Mouse (Mus musculus) heart, embryonic 12.5 days (tissue): Measurements from ENCODE around the gene Ssbp3. TPM values are rescaled to one million over a fixed set of nuclear protein-coding genes. Genes with fewer than 3 reads are reported as not detected.

Source experiments
- ATAC-seq: fragments of 200-750 bp; cut with Nextera tagmentation; 2 replicates; pipeline ENCODE4 v1.8.0; 2017; ENCODE audit warnings: moderate TSS enrichment, moderate library complexity; ENCODE audit not compliant: insufficient number of reproducible peaks, low FRiP score
- H3K27ac ChIP-seq: fragments of 300-500 bp; sonication (generic); 2 replicates; pipeline ENCODE4 v1.5.1; 2016; ENCODE audit warnings: mild to moderate bottlenecking, moderate library complexity; ENCODE audit not compliant: poor library complexity, severe bottlenecking
- H3K27me3 ChIP-seq: fragments of 300-500 bp; sonication (generic); replicated peaks from 2 replicates; pipeline ENCODE4 v1.6.1; 2016; ENCODE audit warnings: mild to moderate bottlenecking, moderate library complexity
- H3K36me3 ChIP-seq: fragments of 300-500 bp; sonication (generic); 2 replicates; pipeline ENCODE4 v1.6.1; 2016; ENCODE audit warnings: mild to moderate bottlenecking, moderate library complexity
- H3K4me1 ChIP-seq: fragments of 300-500 bp; sonication (generic); replicated peaks from 2 replicates; pipeline ENCODE4 v1.6.1; 2016; ENCODE audit warnings: mild to moderate bottlenecking
- H3K4me2 ChIP-seq: fragments of 300-500 bp; sonication (generic); 2 replicates; pipeline ENCODE4 v1.6.1; 2016; ENCODE audit warnings: mild to moderate bottlenecking, moderate library complexity
- H3K4me3 ChIP-seq: fragments of 300-500 bp; sonication (generic); 2 replicates; pipeline ENCODE4 v1.5.1; 2016; ENCODE audit warnings: mild to moderate bottlenecking
- H3K9ac ChIP-seq: fragments of 300-500 bp; sonication (generic); 2 replicates; pipeline ENCODE4 v1.6.1; 2016; ENCODE audit warnings: mild to moderate bottlenecking, moderate library complexity
- H3K9me3 ChIP-seq: fragments of 300-500 bp; sonication (generic); replicated peaks from 2 replicates; pipeline ENCODE4 v1.6.1; 2016; ENCODE audit warnings: mild to moderate bottlenecking, moderate library complexity
- WGBS: fragments of 180-500 bp; shearing (Covaris S2); methylation state at CpG from one replicate; pipeline ENCODE4 v1.1.7; 2016; 5-methylcytosine and 5-hydroxymethylcytosine counted together
- polyA plus RNA-seq: library from polyadenylated mRNA; unstranded; fragments of >200 nt; fragmentation: Nextera tagmentation; extraction: Ambion mirVana; gene quantifications from 2 replicates; pipeline ENCODE4 v1.2.1, GENCODE M21; 2016

Ssbp3 gene
- polyA plus RNA-seq, 1 experiment from 2014 or later = 101 TPM

- no peak overlapping the region for H3K9ac ChIP-seq
- WGBS = 80% methylated on average over 6 of the region's 6 CpGs
- H3K4me2 ChIP-seq = no peak overlapping the region
- no peaks in the 10 kb centered on the region for H3K9me3 ChIP-seq
- peaks cover 80% of the 10 kb centered on the region for H3K36me3 ChIP-seq
- no peak overlapping the region for H3K27ac ChIP-seq
- no peaks in the 10 kb centered on the region for H3K4me1 ChIP-seq
- H3K27me3 ChIP-seq = no peaks in the 10 kb centered on the region
- H3K4me3 ChIP-seq = no peak overlapping the region
- no peak for ATAC-seq
These were observed 148.3 kb downstream of the Ssbp3 start for GRCm38 (mm10) chr4:107058781-107059180.

- Histone ChIP-seq H3K9me3 (no peaks in the 10 kb centered on the region), H3K4me1 (peaks cover 9% of the 10 kb centered on the region), H3K4me2 (no peak overlapping the region), H3K27ac (no peak overlapping the region), H3K9ac (no peak overlapping the region), H3K4me3 (no peak overlapping the region), H3K27me3 (no peaks in the 10 kb centered on the region), H3K36me3 (peaks cover 78% of the 10 kb centered on the region)
- no peak for ATAC-seq
- 92% methylated on average over 4 of the region's 4 CpGs for WGBS
These were observed 151.1 kb downstream of the Ssbp3 start for GRCm38 (mm10) chr4:107061560-107061959.

- Histone ChIP-seq H3K27me3 (no peaks in the 10 kb centered on the region), H3K4me1 (peaks cover 13% of the 10 kb centered on the region), H3K9me3 (no peaks in the 10 kb centered on the region), H3K27ac (no peak overlapping the region), H3K4me3 (no peak overlapping the region), H3K36me3 (peaks cover 61% of the 10 kb centered on the region), H3K9ac (no peak overlapping the region), H3K4me2 (no peak overlapping the region)
- ATAC-seq = no peak
- WGBS = 87% methylated on average over 3 of the region's 3 CpGs
These were observed 152.7 kb downstream of the Ssbp3 start for GRCm38 (mm10) chr4:107063214-107063613.

GRCm38 (mm10) chr4:107064394-107065098, 154.0 kb downstream of the Ssbp3 start:
- Histone ChIP-seq H3K27ac (no peak overlapping the region), H3K4me1 (peaks cover 13% of the 10 kb centered on the region), H3K36me3 (peaks cover 49% of the 10 kb centered on the region), H3K4me3 (no peak overlapping the region), H3K9ac (no peak overlapping the region), H3K9me3 (no peaks in the 10 kb centered on the region), H3K4me2 (no peak overlapping the region), H3K27me3 (0 out of 2 replicates have a peak, but pooled peaks cover under 1% of the 10 kb centered on the region)
- 76% methylated on average over 5 of the region's 5 CpGs for WGBS
- no peak for ATAC-seq

GRCm38 (mm10) chr4:107066252-107067124, 156.0 kb downstream of the Ssbp3 start, which contains the start of the genes Mrpl37 and Cyb5rl:
Gene Mrpl37, minus strand, starts transcription at chr4:107066868.
Gene Cyb5rl, plus strand, starts transcription at chr4:107066988.
- no peaks in the 10 kb centered on the region for H3K9me3 ChIP-seq
- peaks cover 31% of the 10 kb centered on the region for H3K36me3 ChIP-seq
- peak within 1 kb of the TSS; percentile 93 for H3K9ac ChIP-seq
- peak within 1 kb of the TSS; percentile 96 for H3K4me2 ChIP-seq
- under 1% methylated on average over 60 of the region's 60 CpGs for WGBS
- H3K4me3 ChIP-seq = peak within 1 kb of the TSS; percentile 92
- H3K27me3 ChIP-seq = peaks cover 10% of the 10 kb centered on the region; the same call in 1 of the 2 replicates
- peaks cover 13% of the 10 kb centered on the region for H3K4me1 ChIP-seq
- H3K27ac ChIP-seq = peak within 1 kb of the TSS; percentile 15; the same call in 1 of the 2 replicates
- peak; percentile 98 for ATAC-seq

- peak; percentile 44; the same call in 1 of the 2 replicates for ATAC-seq
- Histone ChIP-seq H3K9ac (peak overlapping the region; percentile 79), H3K27me3 (peaks cover 10% of the 10 kb centered on the region; the same call in 1 of the 2 replicates), H3K4me3 (peak overlapping the region; percentile 92), H3K4me1 (peaks cover 13% of the 10 kb centered on the region), H3K9me3 (no peaks in the 10 kb centered on the region), H3K4me2 (peak overlapping the region; percentile 96), H3K36me3 (peaks cover 24% of the 10 kb centered on the region), H3K27ac (no peak overlapping the region)
- 3% methylated on average over 33 of the region's 33 CpGs for WGBS
These were observed 156.8 kb downstream of the Ssbp3 start for GRCm38 (mm10) chr4:107067151-107067840.

GRCm38 (mm10) chr4:107072343-107072742, 161.8 kb downstream of the Ssbp3 start:
- WGBS = 82% methylated on average over 9 of the region's 9 CpGs
- Histone ChIP-seq H3K27me3 (peaks cover 10% of the 10 kb centered on the region; the same call in 1 of the 2 replicates), H3K4me3 (no peak overlapping the region), H3K27ac (no peak overlapping the region), H3K4me2 (no peak overlapping the region), H3K36me3 (no peaks in the 10 kb centered on the region), H3K4me1 (peaks cover 10% of the 10 kb centered on the region), H3K9ac (no peak overlapping the region), H3K9me3 (no peaks in the 10 kb centered on the region)
- ATAC-seq = no peak

- H3K4me1 ChIP-seq = peaks cover 11% of the 10 kb centered on the region
- no peaks in the 10 kb centered on the region for H3K9me3 ChIP-seq
- no peak overlapping the region for H3K27ac ChIP-seq
- no peak overlapping the region for H3K9ac ChIP-seq
- 62% methylated on average over 5 of the region's 5 CpGs for WGBS
- H3K4me2 ChIP-seq = no peak overlapping the region
- no peaks in the 10 kb centered on the region for H3K36me3 ChIP-seq
- H3K27me3 ChIP-seq = peaks cover 2% of the 10 kb centered on the region; the same call in 1 of the 2 replicates
- ATAC-seq = no peak
- no peak overlapping the region for H3K4me3 ChIP-seq
These were observed 165.0 kb downstream of the Ssbp3 start for GRCm38 (mm10) chr4:107075456-107075855.

GRCm38 (mm10) chr4:107078894-107079293, 168.4 kb downstream of the Ssbp3 start:
- Histone ChIP-seq H3K4me1 (peaks cover 17% of the 10 kb centered on the region), H3K36me3 (no peaks in the 10 kb centered on the region), H3K9ac (no peak overlapping the region), H3K4me2 (no peak overlapping the region), H3K27me3 (no peaks in the 10 kb centered on the region), H3K9me3 (no peaks in the 10 kb centered on the region), H3K4me3 (no peak overlapping the region), H3K27ac (no peak overlapping the region)
- ATAC-seq = no peak
- WGBS = 85% methylated on average over 4 of the region's 4 CpGs

- H3K27ac ChIP-seq = no peak overlapping the region
- no peaks in the 10 kb centered on the region for H3K36me3 ChIP-seq
- H3K9ac ChIP-seq = no peak overlapping the region
- H3K9me3 ChIP-seq = no peaks in the 10 kb centered on the region
- no peak overlapping the region for H3K4me2 ChIP-seq
- no peak overlapping the region for H3K4me3 ChIP-seq
- H3K27me3 ChIP-seq = no peaks in the 10 kb centered on the region
- H3K4me1 ChIP-seq = peaks cover 21% of the 10 kb centered on the region
- ATAC-seq = no peak
These were observed 169.2 kb downstream of the Ssbp3 start for GRCm38 (mm10) chr4:107079716-107080115.

- no peaks in the 10 kb centered on the region for H3K27me3 ChIP-seq
- no peak overlapping the region for H3K9ac ChIP-seq
- H3K27ac ChIP-seq = no peak overlapping the region
- whole genome bisulfite sequencing = 81% methylated on average over 3 of the region's 3 CpGs
- no peak for ATAC-seq
- H3K4me2 ChIP-seq = no peak overlapping the region
- H3K4me1 ChIP-seq = peaks cover 27% of the 10 kb centered on the region
- no peaks in the 10 kb centered on the region for H3K9me3 ChIP-seq
- no peak overlapping the region for H3K4me3 ChIP-seq
- H3K36me3 ChIP-seq = no peaks in the 10 kb centered on the region
These were observed 171.7 kb downstream of the Ssbp3 start for GRCm38 (mm10) chr4:107082185-107082584.
